Comparison of ENCODE assay signal across 26 mouse cellular contexts in the genomic region with DNA sequence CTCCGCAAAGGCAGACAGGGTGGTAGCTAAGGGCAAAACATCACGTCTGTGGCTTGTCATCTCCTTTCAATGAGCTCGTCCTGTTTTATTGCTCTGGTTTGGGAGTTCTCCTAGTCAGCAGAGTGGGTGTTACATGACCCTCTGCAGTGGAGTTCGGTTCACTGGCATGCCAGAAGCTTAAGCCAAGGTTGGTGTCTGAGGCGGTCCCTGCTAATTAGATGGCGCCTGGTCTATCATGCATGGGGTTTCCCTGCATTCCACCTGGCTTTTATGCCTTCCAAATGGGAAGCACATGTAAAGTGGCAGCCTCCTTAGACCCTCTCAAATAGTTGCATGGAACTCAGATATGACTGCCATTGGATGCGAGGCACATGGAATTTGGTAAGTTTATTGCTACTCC.
"Had no signal": no experiment of that assay in that cellular context is flagged by ENCODE, and none has a peak within 500 bp of the region (broad histone marks: within the 10 kb centered on the region; RNA-seq: fewer than 3 reads in every experiment).

No protein-coding gene starts in this region.

- H3K36me3 ChIP-seq: heart, embryonic 10.5 days; heart, embryonic 12.5 days; hindbrain, embryonic 10.5 days; hindbrain, embryonic 12.5 days; kidney, embryonic 15.5 days; limb, embryonic 15.5 days; liver, embryonic 12.5 days had no signal

- H3K27ac ChIP-seq: gastrocnemius, adult 2 months; heart, embryonic 10.5 days; hindbrain, embryonic 10.5 days; hindbrain, embryonic 12.5 days; hindbrain, embryonic 14.5 days; kidney, embryonic 15.5 days; kidney, postnatal 0 days; limb, embryonic 15.5 days; liver, embryonic 12.5 days; liver, embryonic 14.5 days had no signal

- H3K4me1 ChIP-seq: heart, embryonic 10.5 days; heart, embryonic 12.5 days; hindbrain, embryonic 10.5 days; hindbrain, embryonic 12.5 days; kidney, embryonic 15.5 days; liver, embryonic 12.5 days had no signal

- H3K4me2 ChIP-seq: heart, embryonic 12.5 days; hindbrain, embryonic 12.5 days; hindbrain, embryonic 14.5 days; kidney, embryonic 15.5 days; limb, embryonic 15.5 days; liver, embryonic 12.5 days had no signal

- H3K4me3 ChIP-seq: gastrocnemius, adult 2 months; heart, embryonic 10.5 days; heart, embryonic 12.5 days; hindbrain, embryonic 10.5 days; hindbrain, embryonic 12.5 days; kidney, embryonic 15.5 days; limb, embryonic 15.5 days; liver, embryonic 12.5 days had no signal

- H3K9me3 ChIP-seq: heart, embryonic 10.5 days; heart, embryonic 12.5 days; hindbrain, embryonic 10.5 days; hindbrain, embryonic 12.5 days; kidney, embryonic 15.5 days; limb, embryonic 15.5 days; liver, embryonic 12.5 days had no signal

- H3K27me3 ChIP-seq: heart, embryonic 12.5 days; hindbrain, embryonic 12.5 days; kidney, embryonic 15.5 days; limb, embryonic 15.5 days had no signal

- H3K9ac ChIP-seq: forebrain, postnatal 0 days; heart, embryonic 12.5 days; hindbrain, embryonic 12.5 days; hindbrain, embryonic 14.5 days; kidney, embryonic 15.5 days; limb, embryonic 15.5 days; liver, embryonic 12.5 days; liver, embryonic 14.5 days had no signal

- DNase-seq: forebrain, postnatal 0 days; gastrocnemius, adult 2 months; gastrocnemius, postnatal 10 days; gastrocnemius, postnatal 25 days; heart, postnatal 10 days; heart, postnatal 4 days; kidney, adult 11 months; kidney, adult 2 months; kidney, adult 9 months; kidney, postnatal 14 days; kidney, postnatal 36 days; layer of hippocampus, adult 9-11 months; layer of hippocampus, postnatal 36 days; left cerebral cortex, postnatal 4 days had no signal

- ATAC-seq: forebrain, postnatal 0 days; hindbrain, embryonic 16.5 days; intestine, embryonic 16.5 days; liver, embryonic 12.5 days had no signal
